Mouse (Mus musculus) MEL (cell line): ENCODE measurements around the gene Efna2. TPM values are rescaled to one million over a fixed set of nuclear protein-coding genes. Genes with fewer than 3 reads are reported as not detected.

Source experiments
- DNase-seq: peaks from one replicate; pipeline ENCODE4 v3.0.0; 2011; ENCODE audit warnings: low read depth, low spot score
- H3K27ac ChIP-seq: 2 replicates; pipeline ENCODE4 v1.5.1; 2012; ENCODE audit warnings: low read depth, mild to moderate bottlenecking, control low read depth, low read length, moderate library complexity; ENCODE audit not compliant: control insufficient read depth
- H3K27me3 ChIP-seq, 2 experiments: fragments of 150-350 bp in 1 of 2; sonication (generic) in 1 of 2; 2 replicates each; pipeline ENCODE4 v1.6.1; 2012; ENCODE audit warnings: low read length in 2 of 2, mild to moderate bottlenecking in 2 of 2, improper control_type of control experiment in 1 of 2, moderate library complexity in 1 of 2; ENCODE audit not compliant: insufficient read depth in 2 of 2, control insufficient read depth in 1 of 2
- H3K36me3 ChIP-seq, 2 experiments: 2 replicates each; pipeline ENCODE4 v1.6.1; 2012 to 2014; ENCODE audit warnings: low read length in 2 of 2, improper control_type of control experiment in 1 of 2, inconsistent platforms in 1 of 2, mild to moderate bottlenecking in 1 of 2; ENCODE audit not compliant: insufficient read depth in 2 of 2, control insufficient read depth in 1 of 2
- H3K4me1 ChIP-seq, 2 experiments: fragments of 150-350 bp in 1 of 2; sonication (generic) in 1 of 2; 2 replicates each; pipeline ENCODE4 v1.6.1; 2012; ENCODE audit warnings: low read length in 2 of 2, improper control_type of control experiment in 1 of 2, mild to moderate bottlenecking in 1 of 2; ENCODE audit not compliant: insufficient read depth in 2 of 2, control insufficient read depth in 1 of 2
- H3K4me3 ChIP-seq, 2 experiments: fragments of 150-350 bp in 1 of 2; sonication (generic) in 1 of 2; 2 replicates each; pipeline ENCODE4 v1.5.1; 2012; ENCODE audit warnings: low read depth in 2 of 2, low read length in 2 of 2, mild to moderate bottlenecking in 2 of 2, moderate library complexity in 2 of 2, control low read depth in 1 of 2, improper control_type of control experiment in 1 of 2; ENCODE audit not compliant: control insufficient read depth in 1 of 2, insufficient read depth in 1 of 2
- H3K79me2 ChIP-seq: 2 replicates; pipeline ENCODE4 v1.6.1; 2012; ENCODE audit warnings: mild to moderate bottlenecking, low read length, moderate library complexity; ENCODE audit not compliant: control insufficient read depth, poor library complexity, insufficient read depth
- H3K9ac ChIP-seq: 2 replicates; pipeline ENCODE4 v1.6.1; 2012; ENCODE audit warnings: low read depth, mild to moderate bottlenecking, control low read depth, low read length, moderate library complexity; ENCODE audit not compliant: control insufficient read depth, poor library complexity, severe bottlenecking
- H3K9me3 ChIP-seq: fragments of 150-350 bp; sonication (generic); replicated peaks from 2 replicates; pipeline ENCODE4 v1.6.1; 2012; ENCODE audit warnings: mild to moderate bottlenecking, low read length, improper control_type of control experiment, moderate library complexity; ENCODE audit not compliant: insufficient read depth
- BHLHE40 ChIP-seq: IDR thresholded peaks from 2 replicates; pipeline ENCODE4 v1.6.1; 2012; ENCODE audit warnings: low read depth, mild to moderate bottlenecking, inconsistent platforms, low read length, improper control_type of control experiment, borderline replicate concordance
- CHD1 ChIP-seq: IDR thresholded peaks from 2 replicates; pipeline ENCODE4 v1.6.1; 2012; ENCODE audit warnings: low read depth, mild to moderate bottlenecking, inconsistent platforms, low read length, improper control_type of control experiment
- CHD2 ChIP-seq: IDR thresholded peaks from 2 replicates; pipeline ENCODE4 v1.6.1; 2011; ENCODE audit warnings: low read length, improper control_type of control experiment
- E2F4 ChIP-seq: IDR thresholded peaks from 2 replicates; pipeline ENCODE4 v1.6.1; 2011; ENCODE audit warnings: low read depth, low read length, improper control_type of control experiment, borderline replicate concordance
- ELF1 ChIP-seq: IDR thresholded peaks from 2 replicates; pipeline ENCODE4 v1.6.1; 2014; ENCODE audit warnings: low read depth, mild to moderate bottlenecking, inconsistent platforms, low read length, improper control_type of control experiment, moderate library complexity
- EP300 ChIP-seq, 2 experiments: IDR thresholded peaks; 2 replicates each; pipeline ENCODE4 v1.6.1; 2011; ENCODE audit warnings: improper control_type of control experiment in 2 of 2, low read length in 2 of 2, low read depth in 1 of 2, mild to moderate bottlenecking in 1 of 2
- ETS1 ChIP-seq: IDR thresholded peaks from 2 replicates; pipeline ENCODE4 v1.6.1; 2012; ENCODE audit warnings: low read depth, mild to moderate bottlenecking, inconsistent platforms, low read length, improper control_type of control experiment, moderate library complexity
- GATA1 ChIP-seq: IDR thresholded peaks from 2 replicates; pipeline ENCODE4 v1.6.1; 2011; ENCODE audit warnings: low read depth, low read length, improper control_type of control experiment
- HCFC1 ChIP-seq: IDR thresholded peaks from 2 replicates; pipeline ENCODE4 v1.6.1; 2012; ENCODE audit warnings: low read depth, mild to moderate bottlenecking, inconsistent platforms, low read length, improper control_type of control experiment, moderate library complexity
- JUND ChIP-seq: IDR thresholded peaks from 2 replicates; pipeline ENCODE4 v1.6.1; 2011; ENCODE audit warnings: low read depth, mild to moderate bottlenecking, improper control_type of control experiment, low read length
- KAT2A ChIP-seq: conservative IDR thresholded peaks from 2 replicates; pipeline ENCODE4 v1.6.1; 2012; ENCODE audit warnings: low read depth, low read length, improper control_type of control experiment, inconsistent platforms
- MAFK ChIP-seq: IDR thresholded peaks from 2 replicates; pipeline ENCODE4 v1.6.1; 2011; ENCODE audit warnings: low read depth, mild to moderate bottlenecking, low read length, improper control_type of control experiment, borderline replicate concordance
- MAX ChIP-seq: IDR thresholded peaks from 2 replicates; pipeline ENCODE4 v1.6.1; 2011; ENCODE audit warnings: low read length, improper control_type of control experiment
- MAZ ChIP-seq: IDR thresholded peaks from 2 replicates; pipeline ENCODE4 v1.6.1; 2012; ENCODE audit warnings: low read depth, mild to moderate bottlenecking, inconsistent platforms, low read length, improper control_type of control experiment
- MEF2A ChIP-seq: IDR thresholded peaks from 2 replicates; pipeline ENCODE4 v1.6.1; 2014; ENCODE audit warnings: low read depth, mild to moderate bottlenecking, inconsistent platforms, low read length, improper control_type of control experiment; ENCODE audit not compliant: poor library complexity, insufficient replicate concordance, severe bottlenecking; ENCODE audit errors: extremely low read depth
- MXI1 ChIP-seq: IDR thresholded peaks from 2 replicates; pipeline ENCODE4 v1.6.1; 2011; ENCODE audit warnings: mild to moderate bottlenecking, low read depth, low read length, improper control_type of control experiment
- MYC ChIP-seq: IDR thresholded peaks from 2 replicates; pipeline ENCODE4 v1.6.1; 2011; ENCODE audit warnings: low read depth, mild to moderate bottlenecking, low read length, improper control_type of control experiment, moderate library complexity
- NELFE ChIP-seq: IDR thresholded peaks from 2 replicates; pipeline ENCODE4 v1.6.1; 2011; ENCODE audit warnings: low read depth, low read length, improper control_type of control experiment
- NRF1 ChIP-seq: IDR thresholded peaks from 2 replicates; pipeline ENCODE4 v1.6.1; 2014; ENCODE audit warnings: low read depth, mild to moderate bottlenecking, inconsistent platforms, low read length, improper control_type of control experiment, moderate library complexity; ENCODE audit not compliant: poor library complexity, insufficient read depth, severe bottlenecking
- POLR2A ChIP-seq, 2 experiments: IDR thresholded peaks; 2 replicates each; pipeline ENCODE4 v1.6.1; 2011 to 2012; ENCODE audit warnings: low read length in 2 of 2, mild to moderate bottlenecking in 2 of 2, control low read depth in 1 of 2, improper control_type of control experiment in 1 of 2, low read depth in 1 of 2, moderate library complexity in 1 of 2; ENCODE audit not compliant: control insufficient read depth in 1 of 2, insufficient read depth in 1 of 2, poor library complexity in 1 of 2
- POLR2AphosphoS2 ChIP-seq: IDR thresholded peaks from 2 replicates; pipeline ENCODE4 v1.6.1; 2011; ENCODE audit warnings: low read length, improper control_type of control experiment
- POLR2AphosphoS5 ChIP-seq: IDR thresholded peaks from 2 replicates; pipeline ENCODE4 v1.6.1; 2012; ENCODE audit warnings: low read depth, borderline replicate concordance, mild to moderate bottlenecking, inconsistent platforms, low read length, moderate library complexity, mixed read lengths
- RAD21 ChIP-seq: IDR thresholded peaks from 2 replicates; pipeline ENCODE4 v1.6.1; 2011; ENCODE audit warnings: mild to moderate bottlenecking, low read depth, low read length, improper control_type of control experiment
- RCOR1 ChIP-seq: IDR thresholded peaks from 2 replicates; pipeline ENCODE4 v1.6.1; 2012; ENCODE audit warnings: low read depth, mild to moderate bottlenecking, inconsistent platforms, low read length, improper control_type of control experiment
- SIN3A ChIP-seq: IDR thresholded peaks from 2 replicates; pipeline ENCODE4 v1.6.1; 2012; ENCODE audit warnings: low read length, improper control_type of control experiment, inconsistent platforms
- SMC3 ChIP-seq: IDR thresholded peaks from 2 replicates; pipeline ENCODE4 v1.6.1; 2011; ENCODE audit warnings: low read depth, low read length, improper control_type of control experiment
- TAL1 ChIP-seq: IDR thresholded peaks from 2 replicates; pipeline ENCODE4 v1.6.1; 2012; ENCODE audit warnings: mild to moderate bottlenecking, inconsistent platforms, low read length, moderate library complexity, mixed read lengths
- TBP ChIP-seq: IDR thresholded peaks from 2 replicates; pipeline ENCODE4 v1.8.0; 2011; ENCODE audit warnings: low read depth, low read length, improper control_type of control experiment
- TCF12 ChIP-seq: IDR thresholded peaks from 2 replicates; pipeline ENCODE4 v1.6.1; 2014; ENCODE audit warnings: low read depth, mild to moderate bottlenecking, inconsistent platforms, low read length, improper control_type of control experiment, moderate library complexity
- UBTF ChIP-seq: IDR thresholded peaks from 2 replicates; pipeline ENCODE4 v1.6.1; 2012; ENCODE audit warnings: low read depth, mild to moderate bottlenecking, inconsistent platforms, low read length, improper control_type of control experiment, moderate library complexity, borderline replicate concordance; ENCODE audit not compliant: insufficient read depth
- USF1 ChIP-seq: IDR thresholded peaks from 2 replicates; pipeline ENCODE4 v1.6.1; 2014; ENCODE audit warnings: low read depth, mild to moderate bottlenecking, inconsistent platforms, low read length, improper control_type of control experiment, moderate library complexity
- USF2 ChIP-seq, 2 experiments: IDR thresholded peaks; 2 replicates each; pipeline ENCODE4 v1.6.1; 2011 to 2012; ENCODE audit warnings: improper control_type of control experiment in 2 of 2, low read length in 2 of 2, borderline replicate concordance in 1 of 2, inconsistent platforms in 1 of 2, low read depth in 1 of 2, mild to moderate bottlenecking in 1 of 2; ENCODE audit not compliant: insufficient read depth in 1 of 2
- ZC3H11A ChIP-seq: IDR thresholded peaks from 2 replicates; pipeline ENCODE4 v1.6.1; 2012; ENCODE audit warnings: low read depth, mild to moderate bottlenecking, inconsistent platforms, low read length, improper control_type of control experiment
- ZKSCAN1 ChIP-seq: IDR thresholded peaks from 2 replicates; pipeline ENCODE4 v1.6.1; 2012; ENCODE audit warnings: low read depth, mild to moderate bottlenecking, inconsistent platforms, low read length, improper control_type of control experiment, moderate library complexity
- ZMIZ1 ChIP-seq: IDR thresholded peaks from 2 replicates; pipeline ENCODE4 v1.6.1; 2012; ENCODE audit warnings: low read depth, mild to moderate bottlenecking, inconsistent platforms, low read length, improper control_type of control experiment, moderate library complexity
- ZNF384 ChIP-seq: IDR thresholded peaks from 2 replicates; pipeline ENCODE4 v1.6.1; 2012; ENCODE audit warnings: low read depth, mild to moderate bottlenecking, inconsistent platforms, low read length, improper control_type of control experiment
- polyA plus RNA-seq, 2 experiments: library from polyadenylated mRNA; stranded (reverse) in 1 of 2; unstranded in 1 of 2; fragments of >175 nt in 1 of 2; fragments of >200 nt in 1 of 2; gene quantifications; 2 replicates each; pipeline versions ENCODE4 v1.2.1 to v1.2.4; 2012; ENCODE audit warnings: low replicate concordance in 2 of 2, low read depth in 1 of 2; ENCODE audit not compliant: insufficient read length in 2 of 2, insufficient read depth in 1 of 2, missing spikeins in 1 of 2
- total RNA-seq: library from RNA; depleted of rRNA; stranded (reverse); fragments of 300-350 nt; gene quantifications from 2 replicates; pipeline ENCODE4 v1.2.3, GENCODE M21; 2012

Gene Efna2
- total and polyA plus RNA-seq, 3 experiments = 0.12 to 2.8 TPM; not detected in 1

- Histone ChIP-seq H3K4me1 (peaks cover 0 to 42% of the 10 kb centered on the region in 2 experiments; a peak in 3 of 4 replicates), H3K27ac (peak overlapping the region; percentile 86), H3K9me3 (no peaks in the 10 kb centered on the region), H3K79me2 (peaks cover 29% of the 10 kb centered on the region), H3K4me3 (peak overlapping the region; percentile 72 to 79), H3K27me3 (no peaks in the 10 kb centered on the region), H3K36me3 (peaks cover 0 to 19% of the 10 kb centered on the region in 2 experiments; a peak in 2 of 4 replicates), H3K9ac (peak overlapping the region; percentile 89)
- DNase-seq = peak; percentile 99
- TF ChIP-seq ZMIZ1 (peak; percentile 78; the same call in 1 of the 2 replicates), SMC3 (no peak), ZNF384 (no peak), USF2 (IDR thresholded peaks at IDR 0.05; ENCODE audit: borderline replicate concordance in 1 of 2, insufficient read depth in 1 of 2, low read depth in 1 of 2, low read length in 2 of 2) (no peak), HCFC1 (peak; percentile 98), E2F4 (no peak), UBTF (no peak), MYC (peak; percentile 84), KAT2A (peak; percentile 91), ETS1 (peak; percentile 45; the same call in 1 of the 2 replicates), BHLHE40 (no peak), TCF12 (peak; percentile 58), NRF1 (peak; percentile 85), GATA1 (no peak), MEF2A (no peak), ZKSCAN1 (no peak), MAZ (peak; percentile 76; the same call in 1 of the 2 replicates), CHD1 (no peak), NELFE (peak; percentile 96), POLR2AphosphoS2 (peak; percentile 91), EP300 (IDR thresholded peaks at IDR 0.05; ENCODE audit: low read depth in 1 of 2, low read length in 2 of 2) (no peak), TBP (peak; percentile 54; the same call in 1 of the 2 replicates), MAX (peak; percentile 96), SIN3A (peak; percentile 86; the same call in 1 of the 2 replicates), TAL1 (no peak), ZC3H11A (no peak), JUND (no peak), POLR2A (IDR thresholded peaks at IDR 0.05; ENCODE audit: control insufficient read depth in 1 of 2, insufficient read depth in 1 of 2, low read depth in 1 of 2, low read length in 2 of 2, poor library complexity in 1 of 2) (peak; percentile 77 to 91; a peak in 3 of 4 replicates), RCOR1 (no peak), MXI1 (peak; percentile 79), POLR2AphosphoS5 (no peak), ELF1 (peak; percentile 57), RAD21 (no peak), MAFK (no peak), CHD2 (no peak), USF1 (no peak)
Measured at GRCm38 (mm10) chr10:80141786-80142529, 37.3 kb upstream of the Efna2 start.
